Mouse (Mus musculus): ENCODE results near the gene Hfe2.

The Hfe2 gene

DNA sequence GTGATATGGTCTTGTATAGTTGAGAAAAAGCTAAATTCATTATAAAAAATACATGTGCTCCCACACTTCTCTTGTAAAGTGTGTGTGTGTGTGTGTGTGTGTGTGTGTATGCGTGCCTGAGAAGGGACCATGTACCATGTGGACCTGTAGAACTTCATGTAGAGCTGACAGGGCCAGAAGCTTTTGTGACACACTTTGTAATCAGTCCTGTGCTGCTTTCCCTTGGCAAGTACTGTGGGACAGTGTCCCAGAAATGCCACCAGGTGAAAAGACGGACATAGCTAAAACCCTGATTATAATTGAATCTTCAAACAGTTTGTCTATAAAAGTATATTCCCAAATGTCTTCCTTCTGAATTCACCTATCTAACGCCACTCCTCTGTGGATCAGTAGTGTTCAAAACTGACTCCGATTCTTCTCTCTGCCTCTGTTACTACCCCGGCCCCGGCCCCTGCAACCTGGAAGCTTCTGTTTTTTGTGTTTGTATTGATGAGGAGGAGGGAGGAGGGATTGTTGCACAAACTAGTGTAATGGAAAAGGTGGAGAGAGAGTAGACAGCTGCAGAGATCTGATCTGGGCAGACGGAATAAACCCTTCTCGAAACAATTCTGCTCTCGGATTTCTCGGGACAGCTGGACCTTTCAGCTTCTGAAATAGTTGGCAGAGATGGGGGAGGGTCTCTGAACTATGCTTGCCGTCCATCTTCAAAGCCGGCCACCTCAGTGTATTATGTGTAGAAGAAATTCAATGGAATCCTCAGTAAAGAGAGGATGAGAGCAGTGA lies 753 bp upstream of the Hfe2 start:
- in situ Hi-C loops (cut with MboI; ENCODE audit: unreplicated experiment in 2 of 2), result no loop called here

DNA sequence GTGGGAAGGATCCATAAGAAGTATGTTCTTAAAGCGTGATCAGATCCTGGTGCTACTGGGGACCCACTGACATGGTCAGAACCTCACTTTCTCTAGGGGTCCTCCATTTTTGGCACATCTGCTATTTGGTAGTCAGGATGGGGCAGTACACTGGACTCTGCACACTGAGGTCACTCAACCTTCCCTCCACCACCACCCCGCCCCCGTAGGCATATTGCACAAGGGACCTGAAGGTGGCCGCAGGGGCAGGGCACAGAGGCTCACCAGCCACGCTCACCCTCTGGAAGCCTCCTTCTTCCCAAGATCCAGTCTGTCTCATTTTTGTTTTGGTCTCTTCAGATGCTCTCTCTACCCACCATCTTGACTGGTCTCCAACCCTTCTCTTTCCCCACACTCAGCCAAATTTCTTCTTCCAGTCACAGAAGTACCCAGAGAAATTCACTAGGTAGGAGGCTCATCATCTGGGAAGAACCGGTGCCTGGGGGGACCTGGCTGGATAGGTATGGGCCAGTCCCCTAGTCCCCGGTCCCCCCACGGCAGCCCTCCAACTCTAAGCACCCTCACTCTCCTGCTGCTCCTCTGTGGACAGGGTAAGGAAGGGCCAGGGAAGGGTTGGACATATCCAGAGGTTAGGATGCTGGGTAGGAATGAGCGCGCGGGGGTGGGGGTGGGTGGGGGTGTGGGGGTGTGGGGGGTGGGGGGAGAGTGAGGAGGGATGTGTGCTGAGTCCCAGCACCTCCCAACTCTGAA lies 1.2 kb downstream of the Hfe2 start:
- in situ Hi-C loops (cut with MboI; ENCODE audit: unreplicated experiment in 2 of 2), result loop anchor here in 1 of 2 experiments (25.0 kb wide), 2 partner anchors 361 to 439 kb away; no protein-coding TSS in a partner anchor

DNA sequence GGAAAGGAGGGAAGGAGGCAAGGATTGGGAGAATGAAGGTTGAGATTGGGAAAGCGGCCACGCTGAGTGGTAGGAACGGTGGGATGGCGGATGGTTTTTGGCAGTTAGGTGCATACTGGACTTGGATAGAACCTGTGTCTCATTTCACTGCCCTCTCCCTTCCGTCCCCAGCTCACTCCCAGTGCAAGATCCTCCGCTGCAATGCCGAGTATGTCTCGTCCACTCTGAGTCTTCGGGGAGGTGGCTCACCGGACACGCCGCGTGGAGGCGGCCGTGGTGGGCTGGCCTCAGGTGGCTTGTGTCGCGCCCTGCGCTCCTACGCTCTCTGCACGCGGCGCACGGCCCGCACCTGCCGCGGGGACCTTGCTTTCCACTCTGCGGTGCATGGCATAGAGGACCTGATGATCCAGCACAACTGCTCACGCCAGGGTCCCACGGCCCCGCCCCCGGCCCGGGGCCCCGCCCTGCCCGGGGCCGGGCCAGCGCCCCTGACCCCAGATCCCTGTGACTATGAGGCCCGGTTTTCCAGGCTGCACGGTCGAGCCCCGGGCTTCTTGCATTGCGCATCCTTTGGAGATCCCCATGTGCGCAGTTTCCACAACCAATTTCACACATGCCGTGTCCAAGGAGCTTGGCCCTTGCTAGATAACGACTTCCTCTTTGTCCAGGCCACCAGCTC lies 2.0 kb downstream of the Hfe2 start:
- in situ Hi-C loops (cut with MboI; ENCODE audit: unreplicated experiment in 2 of 2), result loop anchor here in 1 of 2 experiments (25.0 kb wide), 2 partner anchors 360 to 440 kb away; no protein-coding TSS in a partner anchor

DNA sequence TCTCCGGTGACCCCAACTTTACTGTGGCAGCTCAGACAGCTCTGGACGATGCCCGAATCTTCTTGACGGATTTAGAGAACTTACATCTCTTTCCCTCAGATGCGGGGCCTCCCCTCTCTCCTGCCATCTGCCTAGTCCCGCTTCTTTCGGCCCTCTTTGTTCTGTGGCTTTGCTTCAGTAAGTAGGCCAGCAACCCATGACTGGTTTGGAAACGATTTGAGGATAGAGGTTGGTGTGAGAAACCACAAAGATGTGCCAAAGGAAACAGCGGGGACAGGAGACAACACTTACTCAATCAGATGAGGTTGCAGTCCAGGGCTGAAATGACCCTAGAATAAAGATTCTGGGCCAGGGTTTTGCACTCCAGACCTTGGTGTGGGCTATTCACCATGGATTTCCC lies 3.5 kb downstream of the Hfe2 start:
- in situ Hi-C loops (cut with MboI; ENCODE audit: unreplicated experiment in 2 of 2), result loop anchor here in 1 of 2 experiments (25.0 kb wide), 2 partner anchors 359 to 441 kb away; no protein-coding TSS in a partner anchor

DNA sequence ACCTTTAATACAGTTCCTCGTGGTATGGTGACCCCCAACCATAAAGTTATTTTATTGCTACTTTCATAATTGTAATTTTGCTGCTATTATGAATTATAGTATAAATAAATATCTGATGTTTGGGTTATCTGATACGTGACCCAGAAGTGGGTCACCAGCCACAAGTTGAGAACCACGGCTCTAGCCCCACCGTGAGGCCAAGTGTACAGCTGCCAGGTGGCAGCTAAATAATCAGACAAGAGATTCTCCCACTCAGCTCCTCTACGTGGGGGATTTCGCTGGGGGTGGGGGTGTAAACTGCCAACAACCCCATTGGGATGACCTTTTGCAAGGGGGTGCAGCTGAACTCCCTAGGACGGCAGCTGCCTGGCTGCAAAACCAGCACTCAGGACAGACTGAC lies 7.1 kb downstream of the Hfe2 start:
- in situ Hi-C loops (cut with MboI; ENCODE audit: unreplicated experiment in 2 of 2), result loop anchor here (10.0 to 25.0 kb wide), 3 partner anchors 227 to 445 kb away; no protein-coding TSS in a partner anchor

DNA sequence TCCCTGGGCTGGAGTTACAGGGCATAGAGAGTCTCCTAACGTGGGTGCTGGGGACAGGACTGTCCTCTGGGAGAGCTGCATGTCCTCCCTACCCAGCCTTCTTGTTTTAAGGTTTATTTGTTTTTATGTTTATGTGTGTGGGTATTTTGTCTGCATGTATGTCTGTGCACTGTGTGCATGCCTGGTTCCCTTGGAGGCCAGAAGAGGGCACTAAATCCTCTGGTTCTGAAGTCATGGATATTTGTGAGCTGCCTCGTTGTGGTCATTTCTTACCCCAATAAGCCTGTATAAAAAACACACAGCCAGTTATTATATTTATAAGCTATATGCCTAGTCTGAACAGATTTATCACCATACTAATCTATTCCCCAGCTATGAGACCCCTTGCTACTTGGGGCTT lies 9.3 kb downstream of the Hfe2 start:
- in situ Hi-C loops (cut with MboI; ENCODE audit: unreplicated experiment in 2 of 2), result loop anchor here (10.0 to 25.0 kb wide), 3 partner anchors 229 to 447 kb away; no protein-coding TSS in a partner anchor

DNA sequence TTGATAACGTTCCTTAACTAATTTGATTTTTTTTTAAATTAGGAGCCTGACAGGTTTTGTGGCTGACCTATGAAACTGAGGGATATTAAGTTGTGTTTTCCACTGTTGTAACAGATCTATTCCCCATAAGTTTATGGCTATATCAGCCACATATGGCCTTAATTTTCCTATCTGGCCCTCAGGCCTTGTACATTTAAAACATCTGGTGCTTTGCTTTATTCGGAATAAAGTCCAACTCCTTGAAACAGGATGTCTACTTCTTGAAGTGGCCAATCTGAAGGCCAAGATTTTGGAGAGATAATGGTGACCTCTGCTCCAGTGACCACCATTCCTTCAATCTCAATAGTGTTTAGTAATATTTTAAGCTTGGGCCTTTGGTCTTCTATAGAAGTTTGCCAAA lies 14.3 kb downstream of the Hfe2 start:
- in situ Hi-C loops (cut with MboI; ENCODE audit: unreplicated experiment in 2 of 2), result loop anchor here (10.0 to 25.0 kb wide), 3 partner anchors 235 to 452 kb away; no protein-coding TSS in a partner anchor

DNA sequence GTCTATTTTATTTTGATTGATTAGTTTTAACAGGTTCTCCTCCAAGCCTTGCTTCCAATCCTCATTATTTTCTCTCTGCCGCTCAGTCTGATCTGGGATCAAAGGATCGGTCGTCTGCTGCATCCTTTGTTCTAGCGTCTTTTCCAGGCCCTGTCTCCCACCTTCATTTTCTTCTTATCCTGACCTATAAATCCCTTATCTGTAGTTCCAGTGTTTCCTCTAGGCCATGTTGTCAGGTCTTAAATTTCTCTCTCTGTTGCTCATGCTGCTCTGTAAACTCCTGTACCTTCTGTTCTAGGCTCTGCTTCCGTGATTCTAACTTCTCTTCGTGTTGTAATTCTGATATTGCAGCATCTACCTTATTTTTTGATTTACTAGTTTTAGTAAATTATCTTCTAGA lies 15.8 kb downstream of the Hfe2 start:
- in situ Hi-C loops (cut with MboI; ENCODE audit: unreplicated experiment in 2 of 2), result loop anchor here (5.0 to 25.0 kb wide), 6 partner anchors 42 to 453 kb away; partner anchors contain the start of gene Nudt17 (in 2 of the 2)

DNA sequence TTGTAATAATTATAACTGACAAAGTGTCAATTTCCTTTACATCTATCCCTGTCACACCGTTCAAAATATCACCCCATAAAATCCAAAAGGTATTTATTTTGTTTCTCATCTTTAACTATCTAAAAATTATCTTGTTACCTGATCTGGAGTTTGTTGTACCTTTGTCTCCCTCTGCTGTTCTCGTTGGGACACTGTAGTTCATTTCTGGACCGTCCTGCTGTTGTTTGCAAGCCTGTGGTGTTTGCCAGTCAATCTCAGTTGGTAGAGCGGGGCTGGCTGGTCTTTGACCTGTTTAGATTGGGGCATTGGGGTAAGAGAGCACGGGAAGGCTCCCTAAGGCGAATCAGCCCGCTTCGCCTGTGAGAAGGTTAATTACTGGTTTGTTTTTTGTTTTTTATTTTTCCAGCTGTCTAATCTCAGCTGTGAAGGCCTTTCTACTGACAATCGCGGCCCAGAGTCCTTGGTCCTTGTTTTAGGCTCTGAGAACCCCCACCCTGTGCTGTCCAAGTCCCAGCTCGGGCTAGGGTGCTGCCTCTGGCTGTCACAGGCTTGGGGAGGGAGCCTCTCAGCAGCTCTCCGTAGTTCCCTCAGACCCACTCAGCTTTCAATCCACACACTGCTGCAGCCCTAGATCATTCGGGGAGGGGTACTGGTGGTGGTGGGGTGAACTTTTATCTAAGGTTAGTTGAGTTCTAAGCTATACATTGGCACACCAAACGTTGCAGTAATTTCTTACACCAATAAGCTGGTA lies 16.5 kb downstream of the Hfe2 start:
- in situ Hi-C loops (cut with MboI; ENCODE audit: unreplicated experiment in 2 of 2), result loop anchor here (5.0 to 25.0 kb wide), 6 partner anchors 41 to 454 kb away; partner anchors contain the start of gene Nudt17 (in 2 of the 2)

DNA sequence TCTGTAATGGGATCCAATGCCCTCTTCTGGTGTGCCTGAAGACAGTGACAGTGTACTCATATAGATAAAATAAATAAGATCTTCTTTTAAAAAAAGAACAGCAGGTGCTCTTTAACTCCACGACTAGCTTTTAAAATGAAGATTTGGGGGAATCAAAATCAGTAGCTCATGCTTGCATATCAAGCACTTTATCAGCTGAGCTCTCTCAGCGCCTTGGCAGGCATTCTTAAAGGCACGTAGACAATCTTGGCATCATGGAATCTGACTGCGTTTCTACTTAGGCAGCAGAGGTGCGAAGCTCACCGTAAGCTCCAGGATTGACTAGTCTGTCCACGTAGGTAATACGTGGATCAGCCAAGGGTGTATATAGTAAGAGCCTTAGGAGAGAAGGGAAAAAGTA lies 17.6 kb downstream of the Hfe2 start:
- in situ Hi-C loops (cut with MboI; ENCODE audit: unreplicated experiment in 2 of 2), result loop anchor here (5.0 to 25.0 kb wide), 6 partner anchors 40 to 455 kb away; partner anchors contain the start of gene Nudt17 (in 2 of the 2)

DNA sequence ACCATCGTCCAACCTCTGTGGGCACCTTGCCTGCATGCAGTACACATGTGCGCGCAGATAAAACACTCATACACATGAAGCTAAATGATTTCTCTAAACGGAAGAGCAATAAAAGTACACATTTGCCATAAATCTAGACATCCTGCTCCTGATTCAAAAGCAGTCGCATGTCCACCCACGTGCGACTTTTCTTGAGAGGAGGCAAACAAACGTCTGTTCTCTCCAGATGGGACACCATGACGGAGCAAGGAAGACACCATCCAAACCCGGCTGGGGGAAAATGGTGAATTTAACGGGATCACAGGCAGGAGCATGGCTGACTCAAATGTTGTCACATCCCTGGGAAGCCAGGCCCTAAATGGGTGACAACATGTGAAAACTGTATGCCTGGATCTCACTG lies 18.4 kb downstream of the Hfe2 start:
- in situ Hi-C loops (cut with MboI; ENCODE audit: unreplicated experiment in 2 of 2), result loop anchor here (5.0 to 25.0 kb wide), 6 partner anchors 39 to 456 kb away; partner anchors contain the start of gene Nudt17 (in 2 of the 2)

DNA sequence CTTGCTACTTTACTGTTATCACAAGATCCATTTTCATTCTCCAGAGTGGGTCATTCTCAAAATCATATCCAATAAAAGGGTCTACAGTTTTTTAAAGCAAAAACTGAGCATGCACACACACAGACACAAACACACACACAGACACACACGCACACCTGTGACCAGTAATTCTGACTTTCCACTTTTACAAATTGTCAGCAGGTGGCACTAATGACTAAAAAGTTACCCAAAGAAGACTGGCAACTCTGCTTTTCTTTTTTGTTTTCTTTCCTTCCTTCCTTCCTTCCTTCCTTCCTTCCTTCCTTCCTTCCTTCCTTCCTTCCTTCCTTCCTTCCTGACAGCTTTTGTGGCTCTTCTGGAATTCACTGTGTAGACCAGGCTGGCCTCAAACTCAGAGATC lies 20.6 kb downstream of the Hfe2 start:
- in situ Hi-C loops (cut with MboI; ENCODE audit: unreplicated experiment in 2 of 2), result loop anchor here (5.0 to 25.0 kb wide), 4 partner anchors 37 to 458 kb away; partner anchors contain the start of gene Nudt17 (in 1 of the 2)

DNA sequence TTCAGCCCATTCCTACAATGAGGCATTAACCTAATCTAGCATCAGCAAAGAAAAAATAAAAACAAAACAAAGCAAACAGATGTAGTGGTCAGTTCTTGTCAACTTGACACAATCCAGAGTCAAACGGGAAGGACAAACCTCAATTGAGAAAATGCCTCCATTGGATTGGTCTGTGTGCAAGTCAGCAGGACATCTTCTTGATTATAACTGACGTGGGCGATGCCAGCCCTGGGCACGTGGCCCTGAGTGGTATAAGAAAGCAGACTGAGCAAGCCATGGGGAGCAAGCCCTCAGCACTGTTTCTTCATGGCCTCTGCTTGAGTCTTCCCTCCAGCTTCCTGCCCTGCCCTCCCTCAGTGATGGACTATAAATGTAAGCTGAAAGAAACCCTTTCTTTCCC lies 21.9 kb downstream of the Hfe2 start:
- in situ Hi-C loops (cut with MboI; ENCODE audit: unreplicated experiment in 2 of 2), result loop anchor here (5.0 to 25.0 kb wide), 4 partner anchors 35 to 460 kb away; partner anchors contain the start of gene Nudt17 (in 1 of the 2)

DNA sequence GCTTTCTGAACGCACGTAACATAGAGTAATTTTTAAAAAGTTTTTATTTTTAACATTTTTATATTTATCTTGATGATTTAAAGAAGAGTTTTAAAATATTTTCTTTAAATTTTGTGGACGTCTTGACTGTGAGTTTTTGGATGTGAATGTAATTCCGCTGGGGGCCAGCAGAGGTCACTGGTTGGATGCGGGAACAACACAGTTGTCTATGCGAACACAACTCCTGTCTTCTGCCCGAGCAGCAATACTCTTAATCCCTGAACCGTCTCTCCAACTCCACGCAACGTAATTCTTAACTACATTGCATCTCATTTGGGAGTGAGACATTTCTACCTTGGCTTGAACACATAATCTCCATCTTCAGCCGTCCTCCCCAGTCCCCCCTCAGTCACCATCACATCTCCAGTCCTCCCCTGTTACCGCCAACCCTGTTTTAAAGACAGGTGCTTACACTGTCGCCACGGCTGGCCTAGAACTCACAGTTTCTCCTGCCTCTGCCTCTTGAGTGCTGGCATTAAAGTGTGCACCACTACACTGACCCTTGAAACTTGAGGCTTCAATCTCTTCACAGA lies 22.5 kb downstream of the Hfe2 start:
- in situ Hi-C loops (cut with MboI; ENCODE audit: unreplicated experiment in 2 of 2), result loop anchor here (5.0 to 25.0 kb wide), 4 partner anchors 35 to 460 kb away; partner anchors contain the start of gene Nudt17 (in 1 of the 2)

DNA sequence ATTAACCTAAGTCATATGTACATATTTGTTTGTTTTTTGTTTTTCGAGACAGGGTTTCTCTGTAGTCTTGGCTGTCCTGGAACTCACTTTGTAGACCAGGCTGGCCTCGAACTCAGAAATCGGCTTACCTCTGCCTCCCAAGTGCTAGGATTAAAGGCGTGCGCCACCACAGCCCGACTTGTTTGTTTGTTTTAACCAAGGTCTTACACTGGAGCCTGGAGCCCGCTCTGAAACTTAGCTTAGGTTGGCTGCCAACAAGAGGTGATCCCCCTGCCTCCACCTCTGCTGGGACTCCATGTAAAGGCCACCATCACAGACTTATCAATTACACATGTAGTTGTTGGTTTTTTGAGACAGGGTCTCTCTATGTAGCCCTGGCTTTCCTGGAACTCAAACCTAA lies 23.9 kb downstream of the Hfe2 start:
- in situ Hi-C loops (cut with MboI; ENCODE audit: unreplicated experiment in 2 of 2), result loop anchor here (5.0 to 25.0 kb wide), 4 partner anchors 33 to 462 kb away; partner anchors contain the start of gene Nudt17 (in 1 of the 2)

DNA sequence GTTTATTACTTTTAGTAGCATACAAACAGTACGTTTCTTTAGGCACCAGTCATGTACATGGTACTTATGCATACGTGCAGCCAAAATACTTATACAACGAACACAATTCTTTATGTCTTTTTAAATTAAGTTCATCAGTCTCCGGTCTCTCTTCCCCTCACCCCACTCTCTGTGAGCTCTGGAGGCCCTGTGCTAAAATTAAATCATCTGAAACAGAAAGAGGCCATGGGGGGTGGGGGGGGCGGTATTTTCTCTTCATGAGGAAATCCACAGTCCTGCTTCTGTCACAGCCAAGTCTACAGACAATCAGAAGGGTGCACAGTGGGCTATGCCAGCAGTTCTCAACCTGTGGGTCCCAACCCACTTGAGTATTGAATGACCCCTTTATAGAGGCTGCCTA lies 24.4 kb downstream of the Hfe2 start:
- in situ Hi-C loops (cut with MboI; ENCODE audit: unreplicated experiment in 2 of 2), result loop anchor here (5.0 to 25.0 kb wide), 4 partner anchors 33 to 462 kb away; partner anchors contain the start of gene Nudt17 (in 1 of the 2)

DNA sequence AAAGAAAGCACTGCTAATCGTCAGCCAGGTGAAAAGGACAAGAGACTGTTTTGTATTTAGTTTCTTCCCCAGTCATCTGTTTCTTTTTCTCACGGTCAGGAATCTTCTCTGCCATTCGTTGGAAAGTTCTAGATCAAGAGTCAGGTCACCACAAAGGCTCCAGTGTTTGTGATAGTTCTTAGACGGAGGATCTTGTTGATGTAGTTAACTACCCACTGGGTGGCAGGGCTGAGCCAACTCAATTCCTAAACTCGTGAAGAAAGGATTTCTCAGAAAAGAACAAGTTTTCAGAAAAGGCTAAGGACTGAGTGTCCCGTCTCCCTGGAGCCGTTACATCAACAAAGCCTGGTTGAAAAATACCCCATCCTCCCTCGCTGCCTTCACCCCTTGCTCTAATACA lies 26.2 kb downstream of the Hfe2 start:
- in situ Hi-C loops (cut with MboI; ENCODE audit: unreplicated experiment in 2 of 2), result loop anchor here in 1 of 2 experiments (5.0 kb wide), 1 partner anchor 91 kb away; no protein-coding TSS in a partner anchor

DNA sequence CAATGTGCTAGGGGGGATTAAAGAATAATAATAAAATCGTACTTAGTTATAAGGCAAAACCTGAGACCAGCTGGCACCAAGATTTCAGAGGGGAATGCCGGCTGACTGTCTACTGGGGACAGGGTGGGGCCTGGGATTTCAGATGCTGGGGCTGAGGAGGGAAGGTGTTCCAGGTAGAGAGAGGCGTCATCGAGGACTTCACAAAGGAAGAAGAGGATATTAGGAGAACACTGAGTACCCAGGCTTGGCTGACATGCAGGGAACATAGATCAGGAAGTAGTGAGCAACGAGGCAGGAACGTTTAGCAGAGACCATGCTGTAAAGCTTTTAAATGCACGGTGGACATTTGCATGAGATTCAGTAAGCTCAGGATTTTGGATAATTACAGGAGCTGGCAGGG lies 26.9 kb downstream of the Hfe2 start:
- in situ Hi-C loops (cut with MboI; ENCODE audit: unreplicated experiment in 2 of 2), result loop anchor here in 1 of 2 experiments (5.0 kb wide), 1 partner anchor 90 kb away; no protein-coding TSS in a partner anchor

DNA sequence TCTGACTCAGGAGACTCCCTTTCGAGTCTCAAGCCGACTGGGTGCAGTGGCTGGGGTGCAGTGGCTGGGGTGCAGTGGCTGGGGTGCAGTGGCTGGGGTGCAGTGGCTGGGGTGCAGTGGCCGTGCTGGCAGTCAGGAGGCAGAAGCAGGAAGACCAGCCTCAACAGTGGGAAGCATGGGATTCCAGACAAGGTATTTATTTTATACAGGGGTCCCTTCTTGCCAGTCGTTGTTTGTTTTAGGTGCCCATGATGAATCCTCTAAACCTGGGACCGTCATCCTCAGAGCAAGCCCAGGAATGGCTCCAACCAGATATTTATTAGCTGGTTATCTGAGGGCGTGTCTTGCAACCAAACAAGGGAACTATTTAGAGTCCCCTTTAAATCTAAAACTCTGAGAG lies 28.6 kb downstream of the Hfe2 start:
- in situ Hi-C loops (cut with MboI; ENCODE audit: unreplicated experiment in 2 of 2), result loop anchor here in 1 of 2 experiments (5.0 kb wide), 1 partner anchor 89 kb away; no protein-coding TSS in a partner anchor
